18 mouse cellular contexts compared by ENCODE assay signal in genomic region chr2:33477961-33478755, GRCm38 (mm10).
"Had no signal": no experiment of that assay in that cellular context is flagged by ENCODE, and none has a peak within 500 bp of the region (broad histone marks: within the 10 kb centered on the region; RNA-seq: fewer than 3 reads in every experiment).

No protein-coding gene starts in this region.

- DNase-seq: kidney, adult 2 months; kidney, postnatal 25 days; liver; liver, embryonic 13.5 days; liver, postnatal 0 days; lung, postnatal 14 days; lung, postnatal 4 days; thymus, adult 2 months; thymus, postnatal 14 days; thymus, postnatal 4 days had no signal

- ATAC-seq: intestine, postnatal 0 days; liver, postnatal 0 days; midbrain, embryonic 15.5 days had no signal

- H3K4me1 ChIP-seq: liver, embryonic 13.5 days; lung, embryonic 15.5 days had no signal

- H3K4me2 ChIP-seq: limb, embryonic 13.5 days; liver, embryonic 13.5 days; lung, embryonic 15.5 days; midbrain, embryonic 12.5 days; midbrain, embryonic 15.5 days had no signal

- H3K36me3 ChIP-seq: limb, embryonic 10.5 days; limb, embryonic 13.5 days; liver, embryonic 13.5 days; lung, embryonic 15.5 days; midbrain, embryonic 12.5 days; midbrain, embryonic 15.5 days had no signal

- H3K4me3 ChIP-seq: limb, embryonic 10.5 days; limb, embryonic 13.5 days; liver, embryonic 13.5 days; lung, embryonic 15.5 days; midbrain, embryonic 12.5 days; midbrain, embryonic 15.5 days; myocyte had no signal

- H3K27me3 ChIP-seq: limb, embryonic 13.5 days; lung, embryonic 15.5 days; midbrain, embryonic 12.5 days; midbrain, embryonic 15.5 days had no signal

- H3K9ac ChIP-seq: limb, embryonic 13.5 days; liver, embryonic 13.5 days; liver, postnatal 0 days; lung, embryonic 15.5 days; midbrain, embryonic 12.5 days; midbrain, embryonic 15.5 days had no signal

- H3K9me3 ChIP-seq: limb, embryonic 10.5 days; limb, embryonic 13.5 days; liver, embryonic 13.5 days; lung, embryonic 15.5 days; midbrain, embryonic 12.5 days; midbrain, embryonic 15.5 days had no signal

- H3K27ac ChIP-seq: kidney, postnatal 0 days; limb, embryonic 10.5 days; limb, embryonic 13.5 days; liver, embryonic 13.5 days; lung, embryonic 15.5 days; midbrain, embryonic 12.5 days; midbrain, embryonic 15.5 days had no signal
